Mouse (Mus musculus): ENCODE data around the gene Cisd1.

Gene Cisd1

DNA sequence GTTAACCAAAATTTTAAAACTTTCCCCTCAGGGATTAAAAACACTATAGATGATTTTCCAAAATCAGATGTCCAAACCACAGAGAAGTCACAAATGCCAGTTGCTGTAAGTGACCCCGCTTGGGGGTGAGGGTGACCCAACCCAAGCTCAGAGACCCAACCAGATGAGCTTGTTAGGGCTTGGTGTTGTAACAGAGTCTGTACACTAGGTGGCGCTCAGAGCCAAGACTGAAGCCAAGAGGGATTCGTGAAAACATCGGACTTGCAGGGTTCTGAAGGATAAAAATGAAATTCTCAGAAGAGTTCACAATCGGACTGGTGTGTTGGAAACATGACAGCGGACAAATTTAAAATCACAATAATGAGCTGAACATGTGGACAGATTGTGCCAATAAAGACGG, 18.0 kb downstream of the Cisd1 start:
- peak; percentile 84 to 88 for DNase-seq

DNA sequence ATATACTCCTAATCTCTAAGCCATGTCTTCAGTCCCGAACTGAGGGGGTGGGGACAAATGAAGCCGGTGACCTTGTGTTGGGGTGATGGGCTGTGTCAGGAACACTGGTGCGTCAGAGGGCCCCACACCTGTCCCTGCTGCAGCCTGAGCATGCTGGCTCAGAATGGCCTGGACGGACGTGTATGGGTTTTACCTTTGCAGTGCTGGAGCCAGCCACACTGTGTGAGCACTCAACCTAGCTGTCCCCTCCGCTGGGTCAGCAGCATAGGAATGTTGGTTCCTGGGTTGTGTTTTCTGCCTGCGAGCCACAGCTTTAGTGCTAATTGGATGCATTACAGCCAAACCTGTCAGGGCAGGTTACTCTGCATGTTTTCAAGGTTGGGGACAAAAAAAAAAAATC, 18.6 kb downstream of the Cisd1 start:
- DNase-seq: no peak

DNA sequence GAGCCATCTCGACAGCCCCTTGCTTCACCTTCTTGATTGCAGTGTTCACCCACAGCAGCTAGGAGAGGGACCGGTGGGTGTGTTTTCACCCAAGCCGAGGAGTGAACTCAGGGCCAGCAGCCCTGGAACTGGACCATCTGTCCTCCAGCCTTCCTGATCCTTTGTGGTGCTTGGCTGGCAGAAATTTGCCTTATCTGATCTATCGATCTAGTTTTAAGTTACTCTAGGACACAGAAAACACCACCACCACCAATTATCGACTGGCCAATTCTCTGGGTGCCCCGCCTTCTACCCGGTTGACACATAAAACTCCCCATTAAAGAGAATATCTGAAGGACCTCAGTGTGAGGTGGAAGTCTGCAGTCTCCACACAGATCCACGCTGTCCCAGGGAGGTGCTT, 21.1 kb downstream of the Cisd1 start:
- peak; percentile 26 to 27 for DNase-seq

DNA sequence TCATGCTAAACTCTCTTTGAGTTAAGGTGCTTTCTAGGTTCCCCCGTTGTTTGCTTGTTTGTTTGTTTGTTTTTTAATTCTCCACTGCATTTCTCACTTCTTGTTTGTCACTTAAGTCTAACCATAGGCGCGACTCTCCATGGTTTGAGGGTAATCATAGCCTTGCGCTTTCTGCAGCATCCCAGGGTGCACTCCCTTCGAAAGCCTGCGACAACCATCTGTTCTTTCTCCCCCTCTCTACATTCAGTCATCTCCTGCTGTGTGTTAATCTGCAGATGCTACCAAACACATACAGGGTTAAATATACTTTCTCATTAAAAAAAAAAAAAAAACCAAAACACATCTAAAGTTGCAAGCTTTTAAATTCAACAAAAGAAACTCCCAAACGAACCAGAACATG, 28.3 kb downstream of the Cisd1 start:
- peak in 1 of 2 experiments; percentile 22 for DNase-seq

DNA sequence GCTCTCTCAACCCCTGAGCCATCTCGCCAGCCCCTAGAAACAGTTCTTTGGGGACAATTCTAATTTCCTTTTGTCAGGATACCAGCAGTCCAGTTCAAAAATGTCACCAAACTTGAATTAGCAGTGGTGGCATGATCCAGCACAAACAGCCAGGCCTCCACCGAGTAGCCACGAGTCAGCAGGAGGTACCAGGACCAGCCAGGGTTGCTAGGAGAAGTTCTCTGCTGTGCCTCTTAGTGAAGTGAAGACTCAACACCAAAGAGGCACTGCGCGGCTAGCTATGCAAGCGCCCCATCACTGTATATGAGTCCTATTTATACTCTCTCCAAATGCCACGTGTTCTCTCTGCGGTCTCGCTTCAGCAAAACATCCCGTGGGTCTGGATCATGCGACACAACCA, 28.7 kb downstream of the Cisd1 start:
- DNase-seq: peak; percentile 46 to 55

DNA sequence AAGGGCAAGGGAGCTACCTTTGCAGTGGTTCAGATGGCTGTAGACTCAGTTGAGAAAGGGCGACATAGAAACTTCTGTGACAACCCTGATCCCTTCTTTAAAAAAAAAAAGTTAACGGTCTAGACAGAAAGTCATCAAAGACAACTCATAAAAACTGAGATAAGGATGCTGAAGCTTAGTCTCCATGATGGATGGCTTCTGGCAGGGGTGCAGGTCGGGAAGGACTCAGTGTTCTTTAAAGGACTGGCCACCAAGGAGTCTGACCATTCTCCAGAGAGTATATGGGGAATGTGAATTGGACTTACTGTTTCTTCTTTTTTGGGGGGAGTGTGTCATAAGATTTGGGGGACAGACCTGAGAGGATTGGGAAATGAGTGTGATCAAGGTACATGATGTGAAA, 30.2 kb downstream of the Cisd1 start:
- no peak for DNase-seq

DNA sequence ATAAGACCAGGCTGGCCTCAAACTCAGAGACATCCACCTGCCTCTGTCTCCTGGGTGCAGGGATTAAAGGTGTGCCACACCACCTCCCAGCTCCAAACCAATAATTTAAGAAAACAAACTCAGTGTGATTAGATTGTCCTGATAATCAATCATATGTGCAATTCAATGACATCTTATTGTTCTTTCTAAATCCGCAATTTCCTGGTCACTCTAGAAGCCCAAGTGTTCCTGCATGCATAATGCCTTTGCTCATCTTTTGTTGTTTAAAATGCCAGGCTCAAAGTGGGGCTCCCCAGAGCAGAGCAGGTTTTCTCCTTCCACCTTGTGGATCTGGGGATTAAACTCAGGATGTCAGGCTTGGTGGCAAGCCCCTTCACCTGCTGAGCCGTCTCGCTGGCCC, 34.5 kb downstream of the Cisd1 start:
- no peak for DNase-seq

DNA sequence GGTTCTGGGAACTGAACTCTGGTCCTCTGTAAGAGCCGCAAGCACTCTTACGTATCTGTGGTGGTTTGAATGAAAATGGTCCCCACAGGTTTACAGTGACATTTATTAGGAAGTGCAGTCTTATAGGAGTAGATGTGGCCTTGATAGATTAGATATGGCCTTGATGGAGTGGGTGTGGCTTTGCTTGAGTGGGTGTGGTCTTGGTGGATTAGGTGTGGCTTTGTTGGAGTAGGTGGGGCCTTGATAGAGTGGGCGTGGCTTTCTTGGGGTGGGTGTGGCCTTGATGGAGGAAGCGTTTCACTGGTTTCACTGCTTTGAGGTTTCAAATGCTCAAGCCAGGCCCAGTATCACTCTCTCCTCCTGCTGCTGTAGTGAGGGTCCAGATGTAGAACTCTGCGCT, 36.6 kb downstream of the Cisd1 start:
- DNase-seq: no peak

DNA sequence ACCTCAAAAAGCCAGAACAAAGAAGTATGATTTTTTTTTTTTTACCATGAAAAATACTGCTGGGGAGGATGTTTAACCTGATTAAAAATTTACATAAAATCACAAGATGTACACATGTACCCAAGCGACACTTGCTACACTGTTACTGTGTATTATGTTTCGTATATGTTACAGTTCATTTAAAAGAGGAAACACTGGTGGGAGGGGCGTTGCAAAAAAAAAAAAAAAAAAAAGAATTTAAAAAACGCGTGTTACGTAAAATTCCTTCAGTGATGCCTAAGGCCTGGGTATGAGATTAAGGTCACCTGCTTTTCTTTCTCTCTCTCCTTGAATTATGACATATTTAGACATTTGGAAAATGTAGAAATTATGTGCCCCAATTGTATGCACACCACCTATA, 38.0 kb downstream of the Cisd1 start:
- no peak for DNase-seq

DNA sequence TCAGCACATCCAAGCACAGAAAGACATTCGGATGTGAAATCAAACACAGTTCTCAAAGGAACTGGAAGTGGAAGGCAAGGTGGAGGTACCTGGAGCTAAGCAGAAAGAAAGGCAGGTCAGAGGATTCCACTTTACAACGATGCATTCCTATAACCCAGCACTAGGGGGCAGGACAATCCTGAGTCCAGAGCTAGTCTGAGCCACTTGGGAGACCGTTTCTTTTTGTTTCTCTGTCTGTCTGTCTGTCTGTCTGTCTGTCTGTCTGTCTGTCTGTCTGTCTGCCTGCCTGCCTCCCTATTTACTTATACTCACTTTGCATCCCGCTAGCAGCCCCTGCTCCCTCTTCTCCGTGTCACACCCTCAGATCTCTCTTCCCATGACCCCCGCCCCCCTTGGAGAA, 38.6 kb downstream of the Cisd1 start:
- DNase-seq: peak; percentile 62 to 75

DNA sequence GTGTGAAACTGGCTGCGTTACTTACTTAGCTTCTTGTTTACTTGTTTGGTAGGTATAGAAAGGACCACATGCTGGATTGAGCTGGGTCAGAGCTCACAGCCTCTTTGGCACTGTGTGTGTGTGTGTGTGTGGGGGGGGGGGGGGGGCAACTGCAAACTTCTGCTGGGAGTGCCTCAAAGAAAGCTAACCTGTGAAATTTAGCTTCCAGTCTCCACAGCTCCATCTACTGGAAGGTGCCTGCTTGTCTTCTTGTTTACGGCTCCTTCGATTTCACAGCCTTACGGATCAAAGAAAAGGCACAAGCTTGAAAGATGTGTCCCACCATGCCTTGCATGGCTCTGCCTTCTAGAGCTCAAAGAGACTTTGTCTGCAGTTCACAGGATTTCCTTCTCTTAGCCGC, 42.3 kb downstream of the Cisd1 start:
- DNase-seq: peak; percentile 23 to 40

DNA sequence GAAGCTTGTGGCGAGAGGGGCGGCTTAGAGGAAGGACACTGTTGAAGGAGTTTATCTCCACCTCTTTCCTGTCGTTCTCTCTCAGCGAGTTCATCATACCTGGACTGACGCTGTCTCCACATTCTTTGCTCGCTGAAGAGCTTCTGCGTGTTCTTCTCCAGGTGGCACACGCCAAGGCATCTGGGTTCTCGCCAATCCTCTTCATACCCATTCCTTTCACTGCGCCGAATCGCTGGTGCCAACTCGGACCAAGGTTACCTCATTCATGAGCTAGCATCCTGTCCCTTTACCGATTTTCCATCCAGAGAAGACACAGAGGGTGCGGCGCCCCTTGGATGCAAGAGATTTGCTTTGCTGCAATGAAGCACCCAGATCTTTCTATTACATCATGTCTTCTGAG, 44.6 kb downstream of the Cisd1 start:
- DNase-seq: peak; percentile 52 to 54

DNA sequence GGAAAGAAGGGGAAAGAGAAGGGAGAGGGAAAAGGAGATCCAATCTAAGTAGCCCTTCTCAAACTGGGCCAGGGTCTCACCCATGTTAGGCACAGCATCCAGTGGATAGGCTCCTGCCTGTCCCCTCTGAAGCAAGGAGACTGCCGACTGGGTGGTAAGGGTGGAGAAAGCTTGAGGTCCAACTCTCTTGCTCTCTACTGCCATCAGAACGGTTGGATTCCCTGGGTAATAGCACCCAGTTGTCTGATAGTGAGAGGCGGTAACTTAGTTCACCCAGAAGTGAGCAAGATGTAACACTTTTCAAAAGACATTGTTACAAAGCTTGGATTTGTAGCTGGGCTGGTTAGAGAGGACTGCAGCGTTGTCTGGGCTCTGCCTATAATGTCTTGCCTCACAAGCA, 51.5 kb downstream of the Cisd1 start:
- DNase-seq: no peak

DNA sequence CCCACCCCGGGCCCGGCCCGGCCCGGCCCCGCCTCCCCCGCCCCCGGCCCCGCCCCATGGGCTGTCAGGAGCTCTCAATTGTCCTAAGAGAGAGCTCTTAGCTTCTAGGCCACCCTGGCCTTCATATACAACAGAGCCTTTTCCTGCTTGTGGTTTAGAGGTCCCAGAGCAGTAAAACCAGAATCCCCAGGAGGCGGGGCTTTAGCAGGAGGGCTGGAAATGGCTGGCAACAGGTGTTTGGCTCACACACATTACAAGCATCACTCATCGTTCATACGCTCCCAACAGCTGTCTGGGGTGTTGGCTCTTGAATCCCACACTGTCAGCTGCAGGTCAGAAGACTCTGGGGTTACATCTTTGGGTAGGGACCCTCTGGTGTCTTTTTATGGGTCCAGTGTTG, 52.5 kb downstream of the Cisd1 start:
- no peak for DNase-seq

DNA sequence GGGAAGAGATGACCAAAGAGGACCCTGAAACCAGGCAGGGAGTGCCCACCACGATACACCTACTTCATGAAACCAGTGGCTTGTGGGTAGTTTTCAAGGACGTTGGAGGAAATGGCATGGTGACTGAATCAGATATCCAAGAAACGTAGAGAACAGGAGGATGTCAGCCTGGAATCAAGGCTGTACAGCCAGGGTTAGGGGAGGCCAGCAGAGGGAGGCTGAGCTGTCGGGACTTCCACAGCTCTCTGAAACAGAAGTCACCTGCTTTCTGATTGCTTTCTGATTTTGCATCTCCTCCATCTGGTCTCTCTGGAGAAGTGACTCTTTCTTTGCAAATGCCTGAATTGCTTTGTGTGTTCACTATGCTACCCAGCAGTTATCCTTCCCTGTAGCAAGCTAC, 53.0 kb downstream of the Cisd1 start:
- no peak for DNase-seq

DNA sequence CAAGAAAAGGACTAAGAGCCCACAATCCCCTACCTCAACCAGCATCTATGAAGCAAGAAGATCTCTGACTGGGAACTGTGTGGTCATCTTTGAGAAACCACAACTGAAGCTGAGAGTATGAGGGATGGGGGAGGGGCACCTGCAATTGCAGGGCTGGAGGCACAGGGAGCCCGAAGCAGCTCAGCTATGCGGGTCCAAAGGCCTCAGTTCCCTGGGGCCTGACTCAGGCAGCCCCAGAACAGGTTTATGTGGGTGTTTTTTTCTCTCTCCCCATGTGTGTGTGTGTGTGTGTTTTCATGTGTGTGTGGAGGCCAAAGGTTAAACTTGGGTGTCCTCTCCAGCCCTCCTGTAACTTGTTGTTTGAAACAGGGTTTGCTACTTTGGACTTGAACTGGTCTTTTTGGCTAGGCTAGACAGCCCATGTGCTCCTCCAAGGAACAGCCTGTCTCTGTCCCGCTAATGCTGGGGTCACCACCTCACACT, 53.5 kb downstream of the Cisd1 start:
- no peak for DNase-seq

DNA sequence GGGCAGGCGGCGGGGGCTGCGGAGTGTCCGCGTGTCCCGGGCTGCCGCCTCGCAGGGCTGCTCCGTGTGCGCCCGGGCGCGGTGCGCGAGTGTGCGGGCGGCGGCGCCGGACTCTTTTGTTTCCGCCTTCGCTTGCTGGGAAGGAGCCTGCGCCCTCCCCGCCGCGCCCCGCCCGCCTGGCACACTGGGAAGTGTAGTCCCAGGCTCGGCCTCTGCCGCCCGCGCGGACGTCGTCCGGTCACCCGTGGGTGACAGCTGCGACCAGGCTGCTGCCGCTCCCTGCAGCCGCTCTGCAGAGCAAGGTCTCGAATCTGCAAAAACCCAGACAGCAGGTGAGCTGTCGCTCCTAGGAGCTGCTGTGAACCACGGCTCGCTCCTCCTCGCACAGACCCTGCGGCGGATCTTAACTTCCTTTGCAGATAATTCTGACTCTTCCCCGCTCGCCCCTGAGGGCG, 59.6 kb downstream of the Cisd1 start, which contains the start of gene Ube2d1:
Gene Ube2d1, minus strand, starts transcription at position 137 of the 455 bp plus-strand sequence.
- DNase-seq: peak; percentile 96 to 97

DNA sequence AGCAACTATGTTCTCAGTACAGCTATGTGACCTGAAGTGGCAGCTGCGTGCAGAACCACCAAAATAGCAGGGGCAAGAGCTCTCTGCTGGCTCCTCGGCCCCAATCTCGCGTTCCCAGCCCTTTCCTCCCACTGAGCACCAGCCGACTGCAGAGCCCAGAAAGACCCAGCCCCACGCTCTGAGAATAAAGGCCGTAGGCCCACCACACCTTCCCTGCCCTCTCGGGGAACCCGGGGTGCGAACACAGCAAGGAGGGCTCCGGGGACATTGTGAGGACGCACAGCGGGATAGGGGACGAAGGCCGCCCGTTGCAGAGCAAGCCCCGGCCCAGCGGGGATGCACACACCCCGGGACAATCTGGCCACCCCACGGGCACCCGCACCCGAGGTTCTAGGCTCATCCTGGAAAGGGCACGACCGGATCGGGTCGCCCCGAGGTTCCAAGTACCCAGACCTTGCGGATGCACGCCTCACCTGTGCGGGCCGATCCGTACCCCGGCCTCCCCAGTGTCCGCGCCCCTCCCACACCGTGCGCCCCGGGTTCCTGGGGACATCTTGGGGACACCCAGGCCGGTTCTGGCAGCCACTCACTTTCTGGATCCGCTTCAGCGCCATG, 60.1 kb downstream of the Cisd1 start:
- peak; percentile 64 to 65 for DNase-seq

DNA sequence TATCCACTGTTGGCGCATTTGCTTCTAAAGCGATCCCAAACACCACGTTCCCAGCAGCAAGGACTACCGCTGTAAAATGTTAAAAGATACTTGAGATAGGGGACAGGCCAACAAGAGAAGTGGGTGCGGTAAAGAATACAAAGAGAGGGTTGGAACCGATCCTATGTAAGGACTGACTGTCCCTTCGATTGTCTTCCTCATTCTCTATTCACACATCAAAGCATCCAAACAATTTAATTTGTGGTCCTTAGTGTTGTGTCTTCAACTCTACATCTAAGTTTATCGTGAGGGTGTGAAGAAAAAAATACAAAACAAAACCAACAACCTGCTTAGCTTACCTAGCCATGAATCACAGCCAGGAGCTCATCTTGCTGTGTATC, 60.6 kb downstream of the Cisd1 start:
- DNase-seq: no peak

Measured in cerebellum, postnatal 10 days (tissue).